Mouse (Mus musculus) midbrain, embryonic 11.5 days (tissue): ENCODE measurements around the gene Syce3. TPM values are rescaled to one million over a fixed set of nuclear protein-coding genes. Genes with fewer than 3 reads are reported as not detected.
"Not testable (repeated sequence)": the region's sequence is repeated elsewhere in the genome, so short reads cannot be mapped to it uniquely, and the experiment has no call there.

Experiments used
- ATAC-seq: fragments of 200-750 bp; cut with Nextera tagmentation; 2 replicates; pipeline ENCODE4 v1.8.0; 2017; ENCODE audit warnings: moderate TSS enrichment, moderate library complexity; ENCODE audit not compliant: low FRiP score
- DNase-seq: peaks from one replicate; pipeline ENCODE4 v3.0.0; 2015; ENCODE audit warnings: low spot score; ENCODE audit errors: missing footprints
- H3K27ac ChIP-seq: fragments of 300-500 bp; sonication (generic); 2 replicates; pipeline ENCODE4 v1.5.1; 2014; ENCODE audit warnings: low read depth, low read length
- H3K27me3 ChIP-seq: fragments of 300-500 bp; sonication (generic); 2 replicates; pipeline ENCODE4 v1.6.1; 2014; ENCODE audit warnings: mild to moderate bottlenecking, low read length, moderate library complexity, mixed read lengths; ENCODE audit not compliant: control insufficient read depth, insufficient read depth
- H3K36me3 ChIP-seq: fragments of 300-500 bp; sonication (generic); 2 replicates; pipeline ENCODE4 v1.6.1; 2014; ENCODE audit warnings: mild to moderate bottlenecking, low read length, moderate library complexity, mixed read lengths; ENCODE audit not compliant: control insufficient read depth, insufficient read depth
- H3K4me1 ChIP-seq: fragments of 300-500 bp; sonication (generic); 2 replicates; pipeline ENCODE4 v1.6.1; 2014; ENCODE audit warnings: low read length; ENCODE audit not compliant: control insufficient read depth, insufficient read depth
- H3K4me2 ChIP-seq: fragments of 300-500 bp; sonication (generic); 2 replicates; pipeline ENCODE4 v1.6.1; 2014; ENCODE audit warnings: mild to moderate bottlenecking, moderate library complexity
- H3K4me3 ChIP-seq: fragments of 300-500 bp; sonication (generic); 2 replicates; pipeline ENCODE4 v1.5.1; 2014; ENCODE audit warnings: low read depth, low read length
- H3K9ac ChIP-seq: fragments of 300-500 bp; sonication (generic); 2 replicates; pipeline ENCODE4 v1.6.1; 2014; ENCODE audit warnings: low read length
- H3K9me3 ChIP-seq: fragments of 300-500 bp; sonication (generic); 2 replicates; pipeline ENCODE4 v1.6.1; 2016; ENCODE audit warnings: low read length; ENCODE audit not compliant: control insufficient read depth
- WGBS: fragments of 180-500 bp; shearing (Covaris S2); extraction: QIAGEN DNeasy Blood & Tissue Kit; methylation state at CpG from one replicate; pipeline ENCODE4 v1.1.7; 2014; 5-methylcytosine and 5-hydroxymethylcytosine counted together
- polyA plus RNA-seq: library from polyadenylated mRNA; unstranded; fragments of >200 nt; fragmentation: Nextera tagmentation; extraction: Ambion mirVana; gene quantifications from 2 replicates; pipeline ENCODE4 v1.2.1, GENCODE M21; 2014

Gene Syce3
- polyA plus RNA-seq, 1 experiment from 2014 or later = not detected

- no peaks in the 10 kb centered on the region for H3K36me3 ChIP-seq
- H3K27ac ChIP-seq = no peak overlapping the region
- ATAC-seq (no peak), DNase-seq (peak; percentile 65)
- H3K9me3 ChIP-seq = no peaks in the 10 kb centered on the region
- 83% methylated on average over 5 of the region's 5 CpGs for WGBS
- no peak overlapping the region for H3K9ac ChIP-seq
- no peaks in the 10 kb centered on the region for H3K27me3 ChIP-seq
- H3K4me3 ChIP-seq = no peak overlapping the region
- H3K4me2 ChIP-seq = no peak overlapping the region
- no peaks in the 10 kb centered on the region for H3K4me1 ChIP-seq
Observed at GRCm38 (mm10) chr15:89435878-89436277, 25.6 kb upstream of the Syce3 start.

DNA sequence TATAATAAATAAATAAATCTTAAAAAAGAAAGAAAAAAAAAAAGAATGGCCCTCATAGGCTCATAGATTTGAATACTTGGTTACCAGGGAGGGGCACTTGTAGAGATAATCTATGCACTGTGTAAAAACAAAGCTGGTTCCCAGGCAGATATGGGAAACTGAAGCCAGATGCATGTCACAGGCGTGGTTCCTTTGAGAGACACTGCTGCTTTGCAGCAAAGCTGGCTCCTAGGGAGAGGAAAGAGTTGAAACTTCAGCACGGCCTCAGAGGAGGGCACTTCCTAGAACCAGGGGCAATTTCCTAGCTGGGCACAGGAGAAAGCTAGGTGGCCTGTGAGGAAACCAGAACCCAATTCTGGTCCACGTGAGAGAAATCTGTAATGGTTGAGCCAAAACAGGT, 23.8 kb upstream of the Syce3 start:
- H3K27me3 ChIP-seq = no peaks in the 10 kb centered on the region
- no peak overlapping the region for H3K27ac ChIP-seq
- peaks cover 4% of the 10 kb centered on the region; the same call in 1 of the 2 replicates for H3K4me1 ChIP-seq
- H3K36me3 ChIP-seq = no peaks in the 10 kb centered on the region
- ATAC-seq (no peak), DNase-seq (no peak)
- 81% methylated on average over 3 of the region's 3 CpGs for WGBS
- H3K9me3 ChIP-seq = no peaks in the 10 kb centered on the region
- no peak overlapping the region for H3K9ac ChIP-seq
- H3K4me2 ChIP-seq = no peak overlapping the region
- no peak overlapping the region for H3K4me3 ChIP-seq

- H3K27me3 ChIP-seq = no peaks in the 10 kb centered on the region
- DNase-seq (no peak), ATAC-seq (no peak)
- WGBS = 76% methylated on average over 4 of the region's 4 CpGs
- H3K36me3 ChIP-seq = no peaks in the 10 kb centered on the region
- no peaks in the 10 kb centered on the region for H3K9me3 ChIP-seq
- H3K27ac ChIP-seq = no peak overlapping the region
- no peak overlapping the region for H3K4me2 ChIP-seq
- H3K4me3 ChIP-seq = no peak overlapping the region
- peaks cover 10% of the 10 kb centered on the region for H3K4me1 ChIP-seq
- no peak overlapping the region for H3K9ac ChIP-seq
Observed at GRCm38 (mm10) chr15:89432946-89433345, 22.6 kb upstream of the Syce3 start.

GRCm38 (mm10) chr15:89431806-89432205, 21.5 kb upstream of the Syce3 start:
- H3K36me3 ChIP-seq = no peaks in the 10 kb centered on the region; the same call in 1 of the 2 replicates
- no peak overlapping the region for H3K27ac ChIP-seq
- H3K9me3 ChIP-seq = no peaks in the 10 kb centered on the region
- H3K4me2 ChIP-seq = no peak overlapping the region
- ATAC-seq = no peak
- peak; percentile 41 for DNase-seq
- H3K9ac ChIP-seq = no peak overlapping the region
- no peak overlapping the region for H3K4me3 ChIP-seq
- H3K27me3 ChIP-seq = no peaks in the 10 kb centered on the region
- peaks cover 10% of the 10 kb centered on the region for H3K4me1 ChIP-seq
- 90% methylated on average over 6 of the region's 6 CpGs for WGBS

GRCm38 (mm10) chr15:89431271-89431670, 21.0 kb upstream of the Syce3 start:
- 87% methylated on average over 3 of the region's 3 CpGs for WGBS
- no peaks in the 10 kb centered on the region for H3K9me3 ChIP-seq
- H3K9ac ChIP-seq = no peak overlapping the region

GRCm38 (mm10) chr15:89430771-89431170, 20.5 kb upstream of the Syce3 start:
- not testable (repeated sequence) for H3K9ac ChIP-seq, H3K4me1 ChIP-seq, H3K4me3 ChIP-seq, H3K36me3 ChIP-seq, ATAC-seq, H3K27ac ChIP-seq, H3K4me2 ChIP-seq, H3K27me3 ChIP-seq, H3K9me3 ChIP-seq
- DNase-seq = peak; percentile 71
- 82% methylated on average over 7 of the region's 9 CpGs for WGBS

More at GRCm38 (mm10) chr15:89431271-89431670, 21.0 kb upstream of the Syce3 start:
- DNase-seq (peak; percentile 64), ATAC-seq (no peak)
- Histone ChIP-seq H3K4me1 (peaks cover 10% of the 10 kb centered on the region), H3K4me2 (no peak overlapping the region), H3K4me3 (no peak overlapping the region), H3K36me3 (peaks cover 3% of the 10 kb centered on the region; the same call in 1 of the 2 replicates), H3K27ac (no peak overlapping the region), H3K27me3 (no peaks in the 10 kb centered on the region)

DNA sequence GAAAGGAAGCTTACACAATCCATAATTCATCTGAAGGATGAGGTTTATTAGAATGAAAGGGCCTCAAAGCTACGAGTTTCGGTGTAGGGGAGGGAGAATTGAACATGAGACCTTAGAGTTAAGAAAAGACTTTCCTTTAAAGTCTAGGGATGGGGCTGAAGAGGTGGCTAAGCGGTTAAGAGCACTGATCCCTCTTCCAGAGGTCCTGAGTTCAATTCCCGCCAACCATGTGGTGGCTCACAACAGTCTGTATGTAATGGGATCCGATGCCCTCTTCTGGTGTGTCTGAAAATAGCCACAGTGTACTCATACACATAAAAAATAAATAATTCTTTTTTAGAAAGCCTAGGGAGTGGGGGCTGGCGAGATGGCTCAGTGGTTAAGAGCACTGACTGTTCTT, 20.0 kb upstream of the Syce3 start:
- 47% methylated on average over 6 of the region's 6 CpGs for WGBS
- DNase-seq = peak; percentile 85
- Histone ChIP-seq H3K27ac (peak overlapping the region; percentile 92), H3K36me3 (peaks cover 4% of the 10 kb centered on the region; the same call in 1 of the 2 replicates), H3K4me3 (peak overlapping the region; percentile 81), H3K4me1 (peaks cover 10% of the 10 kb centered on the region), H3K27me3 (no peaks in the 10 kb centered on the region), H3K9me3 (no peaks in the 10 kb centered on the region), H3K9ac (peak overlapping the region; percentile 83), H3K4me2 (peak overlapping the region; percentile 90)
- no peak for ATAC-seq

GRCm38 (mm10) chr15:89429352-89430221, 19.3 kb upstream of the Syce3 start, which contains the start of the genes C730034F03Rik, Gm44502 and Chkb:
Gene C730034F03Rik, plus strand, starts transcription at chr15:89429589.
Gene Gm44502, minus strand, starts transcription at chr15:89429696.
Gene Chkb, minus strand, starts transcription at chr15:89429908.
- no peaks in the 10 kb centered on the region for H3K9me3 ChIP-seq
- under 1% methylated on average over 68 of the region's 70 CpGs for WGBS
- H3K27me3 ChIP-seq = no peaks in the 10 kb centered on the region
- peak within 1 kb of the TSS; percentile 92 for H3K27ac ChIP-seq
- H3K4me3 ChIP-seq = peak within 1 kb of the TSS; percentile 81
- H3K36me3 ChIP-seq = peaks cover 4% of the 10 kb centered on the region; the same call in 1 of the 2 replicates
- peak within 1 kb of the TSS; percentile 90 for H3K4me2 ChIP-seq
- H3K4me1 ChIP-seq = peaks cover 10% of the 10 kb centered on the region
- DNase-seq = peak; percentile 98
- H3K9ac ChIP-seq = peak within 1 kb of the TSS; percentile 83
- peak; percentile 95 for ATAC-seq

DNA sequence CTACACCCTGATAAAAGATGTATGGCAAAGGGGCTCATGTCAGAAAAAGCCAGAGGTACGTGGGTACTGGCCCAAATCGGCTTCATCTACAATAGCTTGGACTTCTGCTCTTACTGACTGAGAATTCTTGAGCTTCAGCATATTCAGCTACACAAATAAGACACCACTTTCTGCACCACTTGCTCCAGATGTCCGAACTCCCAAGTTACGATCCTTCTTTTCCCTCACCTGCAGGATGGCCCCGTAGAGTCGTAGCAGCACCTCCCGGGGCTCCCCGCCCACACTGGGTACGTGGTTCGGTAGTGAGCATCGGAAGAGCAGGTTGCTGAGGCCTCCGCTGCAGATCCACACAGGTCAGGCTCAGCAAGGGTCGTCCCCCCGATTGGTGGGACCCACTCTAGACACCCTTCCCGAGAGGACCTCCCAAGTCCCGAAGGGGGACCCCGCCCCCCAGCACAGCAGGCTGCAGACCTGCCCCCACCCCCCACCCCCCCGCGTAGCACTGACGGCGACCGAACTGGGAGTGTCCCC, 18.6 kb upstream of the Syce3 start:
- Histone ChIP-seq H3K27ac (no peak overlapping the region; the same call in 1 of the 2 replicates), H3K4me2 (peak overlapping the region; percentile 90), H3K27me3 (no peaks in the 10 kb centered on the region), H3K4me1 (peaks cover 10% of the 10 kb centered on the region), H3K36me3 (peaks cover 4% of the 10 kb centered on the region; the same call in 1 of the 2 replicates), H3K9ac (peak overlapping the region; percentile 83), H3K4me3 (peak overlapping the region; percentile 81), H3K9me3 (no peaks in the 10 kb centered on the region)
- DNase-seq (peak; percentile 90), ATAC-seq (peak; percentile 67)
- 4% methylated on average over 22 of the region's 22 CpGs for WGBS
